Mouse (Mus musculus): ENCODE results near the gene Eif4h. TPM values are rescaled to one million over a fixed set of nuclear protein-coding genes. Genes with fewer than 3 reads are reported as not detected.

Gene Eif4h
- polyA plus RNA-seq, 1 experiment, result 293 TPM

GRCm38 (mm10) chr5:134644121-134644520 lies 4.8 kb upstream of the Eif4h start:
- Histone ChIP-seq H3K79me2 (ENCODE audit: control insufficient read depth, insufficient read depth) (no peaks in the 10 kb centered on the region), H3K27me3 (ENCODE audit: control insufficient read depth, insufficient read depth, insufficient read length) (no peaks in the 10 kb centered on the region), H3ac (ENCODE audit: control insufficient read depth, insufficient read length) (no peak overlapping the region), H3K4me2 (ENCODE audit: low read depth) (no peak overlapping the region), H3K4me3 (no peak overlapping the region), H3K36me3 (ENCODE audit: control insufficient read depth, insufficient read depth) (no peaks in the 10 kb centered on the region)
- TF ChIP-seq CEBPB (IDR thresholded peaks at IDR 0.05; ENCODE audit: insufficient read depth, poor library complexity, severe bottlenecking) (no peak), TCF3 (IDR thresholded peaks at IDR 0.05; ENCODE audit: insufficient read length, low read depth) (no peak), SRF (IDR thresholded peaks at IDR 0.05; ENCODE audit: control insufficient read depth, insufficient read length, low read depth) (no peak), REST (IDR thresholded peaks at IDR 0.05; ENCODE audit: insufficient read depth, insufficient read length) (no peak), POLR2A (IDR thresholded peaks at IDR 0.05; ENCODE audit: insufficient read length, low read depth) (no peak), USF1 (IDR thresholded peaks at IDR 0.05; ENCODE audit: low read depth) (no peak), MYOD1 (IDR thresholded peaks at IDR 0.05; ENCODE audit: control insufficient read depth in 1 of 3, insufficient read length in 2 of 3, low read depth in 2 of 3) (no peak), TCF12 (IDR thresholded peaks at IDR 0.05; ENCODE audit: insufficient read depth, poor library complexity, severe bottlenecking) (no peak), POLR2AphosphoS2 (IDR thresholded peaks at IDR 0.05; ENCODE audit: insufficient read length, low read depth) (no peak), MAX (IDR thresholded peaks at IDR 0.05; ENCODE audit: low read depth) (no peak), MYOG (IDR thresholded peaks at IDR 0.05; ENCODE audit: control insufficient read depth in 1 of 3, insufficient read depth in 1 of 3, insufficient read length in 2 of 3, low read depth in 2 of 3) (no peak), E2F4 (IDR thresholded peaks at IDR 0.05; ENCODE audit: insufficient read depth) (no peak)

- H3K27me3 ChIP-seq (ENCODE audit: control insufficient read depth, insufficient read depth, insufficient read length), result no peaks in the 10 kb centered on the region
- H3ac ChIP-seq (ENCODE audit: control insufficient read depth, insufficient read length), result no peak overlapping the region
- no peak overlapping the region for H3K4me3 ChIP-seq
- H3K79me2 ChIP-seq (ENCODE audit: control insufficient read depth, insufficient read depth), result peaks cover 33% of the 10 kb centered on the region
- TF ChIP-seq REST (IDR thresholded peaks at IDR 0.05; ENCODE audit: insufficient read depth, insufficient read length) (no peak), CEBPB (IDR thresholded peaks at IDR 0.05; ENCODE audit: insufficient read depth, poor library complexity, severe bottlenecking) (no peak), MYOD1 (IDR thresholded peaks at IDR 0.05; ENCODE audit: control insufficient read depth in 1 of 3, insufficient read length in 2 of 3, low read depth in 2 of 3) (no peak), MYOG (IDR thresholded peaks at IDR 0.05; ENCODE audit: control insufficient read depth in 1 of 3, insufficient read depth in 1 of 3, insufficient read length in 2 of 3, low read depth in 2 of 3) (no peak), MAX (IDR thresholded peaks at IDR 0.05; ENCODE audit: low read depth) (no peak)
- H3K36me3 ChIP-seq (ENCODE audit: control insufficient read depth, insufficient read depth), result peaks cover 10% of the 10 kb centered on the region
- H3K4me2 ChIP-seq (ENCODE audit: low read depth), result no peak overlapping the region
Observed at GRCm38 (mm10) chr5:134640371-134640770, 1.1 kb upstream of the Eif4h start.

- Histone ChIP-seq H3K79me2 (ENCODE audit: control insufficient read depth, insufficient read depth) (peaks cover 50% of the 10 kb centered on the region), H3K4me2 (ENCODE audit: low read depth) (peak overlapping the region; percentile 92), H3ac (ENCODE audit: control insufficient read depth, insufficient read length) (peak overlapping the region; percentile 100), H3K27me3 (ENCODE audit: control insufficient read depth, insufficient read depth, insufficient read length) (no peaks in the 10 kb centered on the region), H3K4me3 (peak overlapping the region; percentile 73), H3K36me3 (ENCODE audit: control insufficient read depth, insufficient read depth) (peaks cover 11% of the 10 kb centered on the region)
- peak; percentile 29 for TF ChIP-seq POLR2AphosphoS2 (IDR thresholded peaks at IDR 0.05; ENCODE audit: insufficient read length, low read depth)
- TF ChIP-seq CEBPB (IDR thresholded peaks at IDR 0.05; ENCODE audit: insufficient read depth, poor library complexity, severe bottlenecking), result no peak
- peak in 1 of 3 experiments; percentile 18 for TF ChIP-seq MYOG (IDR thresholded peaks at IDR 0.05; ENCODE audit: control insufficient read depth in 1 of 3, insufficient read depth in 1 of 3, insufficient read length in 2 of 3, low read depth in 2 of 3)
Observed at GRCm38 (mm10) chr5:134638461-134639268, 625 bp downstream of the Eif4h start.

GRCm38 (mm10) chr5:134637820-134638367 lies 1.4 kb downstream of the Eif4h start:
- Histone ChIP-seq H3K79me2 (ENCODE audit: control insufficient read depth, insufficient read depth) (peaks cover 58% of the 10 kb centered on the region), H3K36me3 (ENCODE audit: control insufficient read depth, insufficient read depth) (peaks cover 11% of the 10 kb centered on the region), H3ac (ENCODE audit: control insufficient read depth, insufficient read length) (peak overlapping the region; percentile 100), H3K4me2 (ENCODE audit: low read depth) (peak overlapping the region; percentile 92), H3K4me3 (peak overlapping the region; percentile 73), H3K27me3 (ENCODE audit: control insufficient read depth, insufficient read depth, insufficient read length) (no peaks in the 10 kb centered on the region)
- TF ChIP-seq POLR2AphosphoS2 (IDR thresholded peaks at IDR 0.05; ENCODE audit: insufficient read length, low read depth) (no peak), CEBPB (IDR thresholded peaks at IDR 0.05; ENCODE audit: insufficient read depth, poor library complexity, severe bottlenecking) (no peak), MYOD1 (IDR thresholded peaks at IDR 0.05; ENCODE audit: control insufficient read depth in 1 of 3, insufficient read length in 2 of 3, low read depth in 2 of 3) (no peak)

- Histone ChIP-seq H3ac (ENCODE audit: control insufficient read depth, insufficient read length) (no peak overlapping the region), H3K36me3 (ENCODE audit: control insufficient read depth, insufficient read depth) (peaks cover 27% of the 10 kb centered on the region), H3K79me2 (ENCODE audit: control insufficient read depth, insufficient read depth) (peaks cover 100% of the 10 kb centered on the region), H3K4me3 (no peak overlapping the region), H3K27me3 (ENCODE audit: control insufficient read depth, insufficient read depth, insufficient read length) (no peaks in the 10 kb centered on the region), H3K4me2 (ENCODE audit: low read depth) (peak overlapping the region; percentile 0)
- no peak for TF ChIP-seq MYOG (IDR thresholded peaks at IDR 0.05; ENCODE audit: control insufficient read depth in 1 of 3, insufficient read depth in 1 of 3, insufficient read length in 2 of 3, low read depth in 2 of 3)
- no peak for TF ChIP-seq REST (IDR thresholded peaks at IDR 0.05; ENCODE audit: insufficient read depth, insufficient read length)
- TF ChIP-seq POLR2AphosphoS2 (IDR thresholded peaks at IDR 0.05; ENCODE audit: insufficient read length, low read depth), result no peak
- no peak for TF ChIP-seq CEBPB (IDR thresholded peaks at IDR 0.05; ENCODE audit: insufficient read depth, poor library complexity, severe bottlenecking)
- no peak for TF ChIP-seq TCF12 (IDR thresholded peaks at IDR 0.05; ENCODE audit: insufficient read depth, poor library complexity, severe bottlenecking)
- TF ChIP-seq E2F4 (IDR thresholded peaks at IDR 0.05; ENCODE audit: insufficient read depth), result no peak
- TF ChIP-seq USF1 (IDR thresholded peaks at IDR 0.05; ENCODE audit: low read depth), result no peak
- TF ChIP-seq TCF3 (IDR thresholded peaks at IDR 0.05; ENCODE audit: insufficient read length, low read depth), result no peak
- TF ChIP-seq POLR2A (IDR thresholded peaks at IDR 0.05; ENCODE audit: insufficient read length, low read depth), result no peak
- TF ChIP-seq MAX (IDR thresholded peaks at IDR 0.05; ENCODE audit: low read depth), result no peak
- TF ChIP-seq MYOD1 (IDR thresholded peaks at IDR 0.05; ENCODE audit: control insufficient read depth in 1 of 3, insufficient read length in 2 of 3, low read depth in 2 of 3), result no peak
- TF ChIP-seq SRF (IDR thresholded peaks at IDR 0.05; ENCODE audit: control insufficient read depth, insufficient read length, low read depth), result no peak
Observed at GRCm38 (mm10) chr5:134632841-134633240, 6.4 kb downstream of the Eif4h start.
